In the genomic region with DNA sequence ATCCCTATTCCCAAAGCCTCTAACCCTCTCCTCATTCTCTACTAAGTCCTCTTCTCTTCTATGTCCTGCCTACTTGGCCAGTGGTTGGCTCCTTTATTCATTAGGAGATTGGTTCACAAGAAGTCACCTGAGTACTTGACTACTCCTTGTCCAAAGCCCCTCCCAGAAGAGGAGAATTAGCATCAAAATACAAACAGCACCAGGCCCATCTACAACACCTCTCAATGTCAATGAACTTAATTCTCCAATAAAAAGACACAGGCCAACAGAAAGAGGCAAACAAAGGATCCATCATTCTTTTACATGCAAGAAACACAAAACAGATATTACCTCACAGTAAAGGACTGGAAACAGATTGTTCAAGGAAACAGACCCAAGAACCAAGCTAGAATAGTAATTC, we compare ENCODE assay signal across 12 mouse cellular contexts.
"Had no signal": no experiment of that assay in that cellular context is flagged by ENCODE, and none has a peak within 500 bp of the region (broad histone marks: within the 10 kb centered on the region; RNA-seq: fewer than 3 reads in every experiment).

No protein-coding gene starts in this region.

- DNase-seq: retina, postnatal 1 day; right cerebral cortex, adult 18-20 months; right cerebral cortex, postnatal 14 days; right cerebral cortex, postnatal 25 days; right cerebral cortex, postnatal 4 days; spleen, adult 18-20 months; thymus, adult 18-20 months; thymus, adult 2 months; thymus, postnatal 14 days; thymus, postnatal 25 days; thymus, postnatal 36 days; thymus, postnatal 4 days had no signal
